Mouse (Mus musculus): ENCODE data around the gene Ndufs7. TPM values are rescaled to one million over a fixed set of nuclear protein-coding genes. Genes with fewer than 3 reads are reported as not detected.

Ndufs7 gene
- total RNA-seq, 2 experiments from 2014 or later: 516 to 553 TPM

Small RNA genes within 50 kb of the gene (microRNA-seq; reads per million reads assigned to microRNA genes)
- gene Mir6911: 0 to 0.72 reads per million in 2 experiments

Other genes starting within 250 kb of the Ndufs7 start
- gene Arhgap45, start 232.5 kb upstream of the Ndufs7 start, total RNA-seq (2021): 1 to 10 TPM; 1.1 to 2.7 TPM
- 10 to 100 TPM; 36.0 to 42.5 TPM for gene Polr2e, start 209.3 kb upstream of the Ndufs7 start, total RNA-seq (2021)
- 100 to 1,000 TPM; 500 to 536 TPM for gene Gpx4, start 202.0 kb upstream of the Ndufs7 start, total RNA-seq (2021)
- 1 to 10 TPM; 4.5 to 7.3 TPM for gene Sbno2, start 143.6 kb upstream of the Ndufs7 start, total RNA-seq (2021)
- 100 to 1,000 TPM; 120 to 135 TPM for gene Stk11, start 133.3 kb upstream of the Ndufs7 start, total RNA-seq (2021)
- gene Atp5d, start 110.5 kb upstream of the Ndufs7 start, total RNA-seq (2021): 100 to 1,000 TPM; 600 to 616 TPM
- gene Cbarp, start 108.3 kb upstream of the Ndufs7 start, total RNA-seq (2021): 1 to 10 TPM; 1.4 to 2.1 TPM
- 10 to 100 TPM; 37.6 to 49.3 TPM for gene Midn, start 100.8 kb upstream of the Ndufs7 start, total RNA-seq (2021)
- 10 to 100 TPM; 22.6 to 28.3 TPM for gene Cirbp, start 83.1 kb upstream of the Ndufs7 start, total RNA-seq (2021)
- 1 to 10 TPM; 4.7 to 5.1 TPM for gene 1600002K03Rik, start 76.2 kb upstream of the Ndufs7 start, total RNA-seq (2021)
- gene Efna2, start 69.6 kb upstream of the Ndufs7 start, total RNA-seq (2021): under 1 TPM; 0.27 to 0.31 TPM
- gene Mum1, start 22.7 kb upstream of the Ndufs7 start, total RNA-seq (2021): 10 to 100 TPM; 12.3 to 14.3 TPM
- gene Gamt, start 11.9 kb downstream of the Ndufs7 start, total RNA-seq (2021): 10 to 100 TPM; 35.1 to 59.8 TPM
- gene Dazap1, start 12.4 kb downstream of the Ndufs7 start, total RNA-seq (2021): 10 to 100 TPM; 30.0 to 40.4 TPM
- 100 to 1,000 TPM; 529 to 644 TPM for gene Rps15, start 43.3 kb downstream of the Ndufs7 start, total RNA-seq (2021)
- gene Apc2, start 46.9 kb downstream of the Ndufs7 start, total RNA-seq (2021): under 1 TPM; 0.54 to 0.57 TPM
- 1 to 10 TPM; 5.5 to 6.2 TPM for gene 2310011J03Rik, start 71.4 kb downstream of the Ndufs7 start, total RNA-seq (2021)
- gene Pcsk4, start 80.4 kb downstream of the Ndufs7 start, total RNA-seq (2021): 1 to 10 TPM; 1.1 to 2.0 TPM
- 1 to 10 TPM; 1.3 to 1.5 TPM for gene Reep6, start 80.8 kb downstream of the Ndufs7 start, total RNA-seq (2021)
- gene Adamtsl5, start 99.3 kb downstream of the Ndufs7 start, total RNA-seq (2021): 10 to 100 TPM; 27.4 to 38.1 TPM
- under 1 TPM; 0.15 to 0.20 TPM for gene Plk5, start 107.3 kb downstream of the Ndufs7 start, total RNA-seq (2021)
- gene Mex3d, start 138.5 kb downstream of the Ndufs7 start, total RNA-seq (2021): 1 to 10 TPM; 3.4 to 4.5 TPM
- gene Mbd3, start 150.4 kb downstream of the Ndufs7 start, total RNA-seq (2021): 10 to 100 TPM; 95.1 to 99.9 TPM
- gene Uqcr11, start 157.7 kb downstream of the Ndufs7 start, total RNA-seq (2021): 100 to 1,000 TPM; 825 to 866 TPM
- 10 to 100 TPM; 11.0 to 12.0 TPM for gene Tcf3, start 184.5 kb downstream of the Ndufs7 start, total RNA-seq (2021)
- gene Onecut3, start 245.7 kb downstream of the Ndufs7 start, total RNA-seq (2021): not detected